Mouse (Mus musculus): ENCODE results near the gene Fcrla.

Fcrla gene

DNA sequence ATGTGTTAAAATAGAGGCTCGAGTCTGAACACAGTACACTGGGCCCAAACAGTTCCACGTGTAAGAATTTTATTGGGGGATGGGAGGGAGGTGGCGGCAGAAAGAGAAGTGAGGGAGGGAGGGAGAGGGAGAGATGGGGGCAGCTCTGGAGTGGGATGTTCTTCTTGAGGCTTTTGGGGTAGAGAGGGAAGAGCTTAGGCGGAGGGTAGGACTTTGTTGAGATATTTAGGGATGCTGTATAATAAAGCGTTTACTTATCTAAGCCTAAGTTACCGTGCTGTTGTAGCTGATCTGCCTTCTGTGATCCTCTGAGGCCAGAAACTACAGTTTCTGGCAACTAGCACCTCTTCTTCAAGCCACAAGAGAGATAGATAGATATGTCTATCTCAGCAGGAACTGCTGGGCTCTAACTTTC, 41.3 kb downstream of the Fcrla start:
- no peak for DNase-seq (ENCODE audit: low read depth, low spot score)

DNA sequence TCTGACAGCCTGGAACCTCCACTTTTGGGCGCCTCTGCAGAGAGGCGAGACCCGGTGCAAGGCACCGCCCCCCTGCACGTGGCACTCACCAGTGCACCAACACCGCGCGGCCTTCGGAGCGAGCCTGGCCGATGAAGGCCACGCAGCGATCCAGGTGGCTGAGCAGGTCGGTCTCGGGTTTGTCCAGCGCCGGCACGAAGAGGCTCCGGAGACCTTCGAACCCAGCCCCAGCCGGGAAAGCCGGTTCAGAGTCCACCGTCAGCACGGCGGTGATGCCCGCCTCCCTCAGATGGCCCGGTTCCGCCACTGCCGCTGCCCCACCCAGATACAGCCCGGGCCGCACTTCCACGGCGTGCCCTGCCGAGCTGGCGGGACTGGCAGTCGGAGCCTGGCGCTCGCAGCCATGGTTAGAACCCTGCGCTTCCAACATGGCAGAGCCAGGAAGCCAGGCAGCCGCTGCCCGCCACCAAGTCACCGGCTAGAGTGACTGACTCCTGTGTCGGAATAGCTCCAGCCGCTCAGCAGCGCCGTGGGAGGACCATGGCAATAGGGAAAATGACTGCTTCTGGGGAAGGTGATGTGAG, 42.3 kb downstream of the Fcrla start, which contains the start of the genes Gm26620 and Dusp12:
Gm26620 (plus strand) TSS at position 88 of the 584 bp plus-strand sequence.
Dusp12 (minus strand) TSS at position 563 of the 584 bp plus-strand sequence.
- DNase-seq (ENCODE audit: low read depth, low spot score) = no peak

DNA sequence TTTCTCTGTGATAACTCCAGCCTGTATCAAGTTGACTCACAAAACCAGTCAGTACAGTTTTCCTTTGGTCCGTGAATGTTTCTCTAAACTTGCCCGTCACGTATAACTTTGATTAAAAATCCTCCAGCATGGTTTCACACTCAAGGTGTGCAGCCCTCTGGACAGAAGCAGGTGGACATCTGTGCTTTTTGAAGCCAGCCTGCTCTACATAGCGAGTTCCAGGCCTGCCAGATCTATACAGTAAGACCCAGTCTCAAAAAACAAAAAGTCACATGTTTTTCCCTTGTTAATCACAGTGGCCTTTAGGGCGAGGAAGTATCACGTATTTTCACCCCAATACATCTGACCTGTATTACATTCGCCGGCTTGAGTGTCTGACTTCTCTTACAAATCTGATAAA, 43.0 kb downstream of the Fcrla start:
- no peak for DNase-seq (ENCODE audit: low read depth, low spot score)

GRCm38 (mm10) chr1:170882915-170883485, 44.4 kb downstream of the Fcrla start:
- no peak for DNase-seq (ENCODE audit: low read depth, low spot score)

- no peak for DNase-seq (ENCODE audit: low read depth, low spot score)
These were observed 50.5 kb downstream of the Fcrla start for GRCm38 (mm10) chr1:170876906-170877305.

DNA sequence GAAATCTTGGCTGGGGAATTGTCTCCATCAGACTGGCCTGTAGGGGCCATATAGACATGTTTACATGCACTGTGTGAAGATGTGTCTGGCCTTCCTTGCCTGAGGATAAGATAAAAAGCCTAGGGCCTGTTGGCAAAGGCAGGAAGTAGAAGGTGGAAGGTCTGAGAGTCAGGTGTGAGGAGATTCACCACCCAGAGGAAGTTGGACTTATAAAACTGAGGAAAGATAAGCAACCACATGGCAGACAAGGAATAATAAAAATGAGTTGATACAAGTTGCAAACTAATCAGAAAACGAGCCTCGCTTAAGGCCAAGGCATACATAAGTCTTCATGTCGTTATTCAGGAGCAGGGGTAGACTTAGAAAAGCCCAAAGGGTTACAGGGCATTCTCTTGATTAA, 51.7 kb downstream of the Fcrla start:
- no peak for DNase-seq (ENCODE audit: low read depth, low spot score)

GRCm38 (mm10) chr1:170871961-170872360, 55.4 kb downstream of the Fcrla start:
- no peak for DNase-seq (ENCODE audit: low read depth, low spot score)

- no peak for DNase-seq (ENCODE audit: low read depth, low spot score)
These were observed 56.0 kb downstream of the Fcrla start for GRCm38 (mm10) chr1:170871402-170871801.

DNA sequence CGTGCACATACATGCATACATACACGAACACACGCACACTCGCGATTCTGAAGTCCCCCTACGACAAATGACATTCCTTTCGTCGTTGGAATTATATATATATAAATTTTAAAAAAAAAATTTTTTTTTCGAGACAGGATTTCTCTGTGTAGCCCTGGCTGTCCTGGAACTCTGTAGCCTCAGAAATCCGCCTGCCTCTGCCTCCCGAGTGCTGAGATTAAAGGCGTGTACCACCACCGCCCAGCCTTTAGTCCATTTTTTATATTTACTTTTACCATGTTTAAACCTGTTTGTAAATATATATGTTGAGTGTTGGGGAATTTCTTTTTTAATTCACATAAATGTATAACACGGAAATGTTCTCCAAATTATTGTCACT, 58.5 kb downstream of the Fcrla start:
- no peak for DNase-seq (ENCODE audit: low read depth, low spot score)

DNA sequence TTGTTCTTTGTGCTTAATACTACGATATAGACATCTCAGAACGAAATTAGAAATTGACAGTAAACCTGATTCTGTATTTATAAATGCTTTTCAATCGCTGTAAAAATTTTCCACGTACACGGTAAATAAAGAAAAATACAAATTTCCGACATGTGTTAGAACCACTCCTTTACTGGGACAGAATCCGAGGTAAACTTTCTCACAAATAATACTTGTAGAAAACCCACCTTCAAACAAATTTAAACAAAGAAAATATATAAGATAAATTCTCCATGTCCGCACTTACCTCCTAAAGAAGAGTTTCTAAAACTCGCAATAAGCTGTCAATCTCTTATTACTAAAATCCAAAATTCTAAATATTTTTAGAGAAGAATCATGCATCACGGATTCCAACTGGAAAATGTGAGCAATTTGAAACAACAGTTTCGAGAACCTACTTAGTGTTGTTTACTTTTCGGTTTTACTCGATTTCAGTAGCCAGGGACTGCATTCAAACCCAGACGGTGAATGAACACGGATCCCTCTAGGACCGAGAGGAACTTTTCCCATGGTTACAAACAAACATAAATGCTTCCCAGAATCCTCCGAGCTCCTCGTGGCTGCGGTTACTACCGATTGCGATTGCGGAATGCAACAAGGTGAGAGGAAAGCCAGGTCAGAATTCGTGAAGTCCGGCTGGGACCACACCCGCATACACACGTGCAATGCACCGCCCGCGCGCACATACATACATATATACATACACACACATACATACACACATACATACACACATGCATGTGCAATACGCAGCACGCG, 59.1 kb downstream of the Fcrla start:
- peak; percentile 70 for DNase-seq (ENCODE audit: low read depth, low spot score)

GRCm38 (mm10) chr1:170867691-170868105, 59.7 kb downstream of the Fcrla start, which contains the start of gene Atf6:
TSS of gene Atf6 (minus strand) at chr1:170867771.
- peak; percentile 73 for DNase-seq (ENCODE audit: low read depth, low spot score)
